Mouse (Mus musculus): Measurements from ENCODE around the gene Scn1a.

Gene Scn1a

GRCm38 (mm10) chr2:66440711-66441110 is at the start of gene Scn1a:
Gene Scn1a (minus strand): TSS chr2:66440840.
- DNase-seq, result no peak

GRCm38 (mm10) chr2:66478395-66478794 is 37.8 kb upstream of the Scn1a start:
- no peak for DNase-seq

- DNase-seq, result no peak
These were observed 32.7 kb upstream of the Scn1a start for GRCm38 (mm10) chr2:66473181-66473822.

GRCm38 (mm10) chr2:66465484-66465883 is 24.8 kb upstream of the Scn1a start:
- no peak for DNase-seq

DNA sequence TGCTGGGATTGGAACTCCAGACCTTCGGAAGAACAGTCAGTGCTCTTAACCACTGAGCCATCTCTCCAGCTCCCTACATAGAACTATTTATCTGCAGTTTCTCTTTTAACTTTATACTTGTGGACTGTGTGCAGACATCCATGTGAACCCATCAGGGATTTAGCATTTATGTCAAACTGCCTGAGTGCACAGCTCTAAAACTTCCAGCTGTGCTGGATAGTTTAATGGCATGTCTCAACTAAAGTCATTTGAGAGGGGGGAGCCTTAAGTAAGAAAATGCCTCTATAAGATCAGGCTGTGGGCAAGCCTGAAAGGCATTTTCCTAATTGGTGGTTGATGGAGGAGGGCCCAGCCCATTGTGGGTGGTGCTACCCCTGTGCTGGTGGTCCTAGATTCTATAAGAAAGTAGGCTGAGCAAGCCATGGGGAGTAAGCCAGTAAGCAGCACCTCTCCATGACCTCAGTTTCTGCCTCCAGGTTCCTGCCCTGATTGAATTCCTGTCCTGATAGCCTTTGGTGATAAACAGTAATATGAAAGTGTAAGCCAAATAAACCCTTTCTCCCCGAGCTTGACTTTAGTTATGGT is 24.3 kb upstream of the Scn1a start:
- DNase-seq, result no peak

- no peak for DNase-seq
These were observed 23.3 kb upstream of the Scn1a start for GRCm38 (mm10) chr2:66463916-66464315.

DNA sequence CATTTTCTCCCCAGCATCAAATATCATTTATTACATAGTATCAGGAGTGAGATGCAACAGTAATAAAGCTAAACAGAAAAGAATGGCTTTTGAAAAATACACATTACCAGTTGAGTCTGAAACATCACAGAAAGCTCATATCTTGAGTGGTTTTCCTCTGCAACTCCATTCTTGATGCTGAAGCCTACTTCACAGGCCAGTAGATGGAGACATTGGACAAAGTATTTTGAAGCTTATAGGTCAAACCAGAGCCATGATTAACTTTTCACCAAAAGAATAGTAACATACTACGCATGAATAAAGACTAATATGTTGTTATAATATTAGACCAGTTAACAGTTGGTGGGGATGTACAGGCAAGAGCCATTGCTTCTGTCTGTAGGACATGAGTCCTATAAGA is 21.8 kb upstream of the Scn1a start:
- no peak for DNase-seq

DNA sequence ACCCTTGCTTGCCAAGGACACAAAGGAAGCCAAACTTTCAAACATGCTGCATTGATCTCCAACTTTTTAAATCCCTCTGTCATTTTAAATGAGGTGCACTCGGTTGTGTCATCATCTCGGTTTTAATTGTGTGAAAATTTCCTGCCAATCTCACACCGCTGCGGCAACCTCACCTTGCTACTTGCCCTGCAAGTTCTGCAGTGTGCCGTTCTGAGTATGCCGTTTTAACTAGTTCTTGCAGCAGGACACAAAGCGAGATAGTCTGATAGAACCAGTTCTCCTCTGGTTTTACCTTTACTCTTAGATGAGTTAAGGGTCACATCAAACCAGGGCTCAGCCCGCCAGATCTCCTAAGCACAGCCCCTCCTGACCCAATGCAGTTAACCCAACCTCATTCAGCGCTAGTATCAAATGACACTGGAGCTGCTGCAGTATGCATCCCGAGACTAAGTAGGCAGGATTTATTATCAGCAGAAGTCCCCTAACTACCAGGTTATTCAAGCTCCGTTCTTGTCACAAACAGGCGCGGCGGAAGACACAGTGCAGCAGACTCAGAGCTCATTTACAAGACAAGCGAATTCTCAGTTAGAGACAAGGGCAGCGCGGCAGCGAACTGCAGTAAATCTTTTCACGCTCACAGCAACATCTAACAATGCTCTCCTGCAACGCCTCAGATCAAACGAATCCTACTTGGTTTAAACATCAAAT is 722 bp downstream of the Scn1a start:
- no peak for DNase-seq

GRCm38 (mm10) chr2:66436286-66436685 is 4.4 kb downstream of the Scn1a start:
- no peak for DNase-seq

DNA sequence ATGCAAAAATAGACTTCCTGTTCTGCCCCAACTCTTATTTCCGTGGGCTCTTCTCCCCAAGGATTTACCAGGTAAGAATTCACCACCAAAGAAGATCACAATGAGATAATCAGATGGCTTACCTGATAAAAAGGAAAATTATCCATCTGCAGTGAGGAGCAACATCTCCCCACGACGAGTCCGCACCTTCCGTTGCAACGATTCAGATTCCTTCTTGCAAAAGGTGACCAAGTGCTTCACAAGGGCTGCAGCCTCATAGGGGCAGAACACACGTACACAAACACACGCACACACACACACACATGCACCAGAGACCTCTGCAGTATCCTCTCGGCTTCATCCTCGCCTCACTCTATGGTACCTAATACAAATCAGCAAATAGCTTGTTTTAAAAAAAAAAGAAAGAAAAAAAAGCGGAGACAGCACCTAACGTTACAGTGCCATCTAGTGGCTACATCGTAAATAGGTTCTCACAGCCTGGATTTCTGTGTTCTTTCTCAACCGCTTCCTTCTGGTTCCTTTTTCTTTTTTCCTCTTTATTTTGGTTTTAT is 30.8 kb downstream of the Scn1a start:
- DNase-seq, result peak in 1 of 2 experiments; percentile 20

GRCm38 (mm10) chr2:66408899-66409739 is 31.5 kb downstream of the Scn1a start:
- no peak for DNase-seq

GRCm38 (mm10) chr2:66408456-66408855 is 32.2 kb downstream of the Scn1a start:
- DNase-seq, result no peak

DNA sequence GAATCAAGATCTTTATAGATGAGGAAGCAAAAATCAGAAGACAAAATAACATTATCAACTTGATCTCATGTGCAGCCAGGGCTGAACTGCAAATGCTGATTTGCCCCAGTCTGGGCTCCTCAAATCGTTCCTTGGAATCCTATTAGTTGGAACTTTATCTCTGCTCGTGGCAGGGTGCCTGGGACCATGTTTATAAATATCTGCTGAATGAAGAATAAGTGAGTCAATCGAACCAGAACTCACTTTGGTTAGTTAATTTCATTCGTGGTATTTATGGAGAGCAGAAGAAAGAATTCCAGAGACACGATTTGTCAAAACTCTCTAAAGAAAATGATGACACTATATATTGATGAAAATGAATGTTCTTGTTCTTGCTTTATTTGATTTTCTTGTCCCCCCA is 48.1 kb downstream of the Scn1a start:
- DNase-seq, result no peak

DNA sequence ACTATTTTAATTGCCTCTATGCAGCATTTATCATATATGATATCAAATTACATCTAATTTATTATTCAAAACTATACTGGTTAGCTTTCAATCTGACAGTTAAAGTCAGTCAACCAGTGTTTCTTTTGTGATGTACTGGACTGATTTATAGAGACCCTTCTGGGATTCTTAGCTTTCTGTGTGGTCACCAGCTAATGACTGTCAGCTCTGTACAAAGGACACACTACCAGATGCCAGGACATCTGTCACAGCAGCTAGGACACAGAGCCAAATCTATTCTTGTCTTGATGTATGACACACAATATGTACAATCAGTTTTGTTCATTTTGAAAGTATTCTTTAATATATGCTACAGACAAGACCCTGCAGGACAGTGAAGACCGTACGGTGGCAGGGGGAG is 72.7 kb downstream of the Scn1a start:
- no peak for DNase-seq

DNA sequence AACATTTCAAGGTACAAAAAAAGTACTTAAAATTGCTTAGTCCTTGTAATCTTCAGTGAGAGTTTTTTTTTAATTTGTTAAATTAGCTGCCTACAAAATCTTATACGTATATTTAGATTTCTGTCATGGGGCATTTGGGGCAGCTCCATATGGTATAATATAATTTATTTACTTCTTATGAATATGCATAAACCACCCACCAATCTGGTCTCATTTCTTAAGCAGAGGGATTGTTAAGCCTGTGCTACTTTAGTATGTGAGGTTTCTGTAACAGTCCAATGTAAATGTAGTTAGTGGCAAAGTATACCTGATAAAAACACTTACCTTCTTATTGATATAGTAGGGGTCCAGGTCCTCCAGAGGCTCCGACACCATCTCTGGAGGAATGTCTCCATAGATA is 90.0 kb downstream of the Scn1a start:
- DNase-seq, result no peak

- no peak for DNase-seq
These were observed 94.0 kb downstream of the Scn1a start for GRCm38 (mm10) chr2:66346622-66347021.

- DNase-seq, result no peak
These were observed 94.5 kb downstream of the Scn1a start for GRCm38 (mm10) chr2:66346181-66346580.

- no peak for DNase-seq
These were observed 103.2 kb downstream of the Scn1a start for GRCm38 (mm10) chr2:66337406-66337805.

GRCm38 (mm10) chr2:66336396-66336795 is 104.2 kb downstream of the Scn1a start:
- DNase-seq, result no peak

DNA sequence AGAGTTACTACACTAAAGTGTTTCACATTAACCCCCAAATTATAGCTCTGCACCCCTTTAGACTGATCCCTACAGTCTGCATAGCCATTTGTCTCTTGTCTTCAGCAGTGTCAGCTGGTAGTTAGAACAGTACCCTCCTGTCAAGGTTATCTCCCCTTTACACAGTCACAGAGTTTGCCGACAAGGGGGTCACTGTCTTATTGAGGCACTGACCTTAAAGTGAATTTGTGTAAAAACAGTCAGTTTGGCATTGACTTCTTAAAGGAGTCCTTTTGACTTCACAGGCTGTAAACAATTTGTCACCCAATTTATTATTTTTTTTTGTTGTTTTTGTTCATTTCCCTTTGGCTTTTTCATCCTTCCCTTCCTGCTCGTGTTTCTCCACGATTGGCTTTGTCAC is 168.1 kb downstream of the Scn1a start:
- DNase-seq, result no peak

DNA sequence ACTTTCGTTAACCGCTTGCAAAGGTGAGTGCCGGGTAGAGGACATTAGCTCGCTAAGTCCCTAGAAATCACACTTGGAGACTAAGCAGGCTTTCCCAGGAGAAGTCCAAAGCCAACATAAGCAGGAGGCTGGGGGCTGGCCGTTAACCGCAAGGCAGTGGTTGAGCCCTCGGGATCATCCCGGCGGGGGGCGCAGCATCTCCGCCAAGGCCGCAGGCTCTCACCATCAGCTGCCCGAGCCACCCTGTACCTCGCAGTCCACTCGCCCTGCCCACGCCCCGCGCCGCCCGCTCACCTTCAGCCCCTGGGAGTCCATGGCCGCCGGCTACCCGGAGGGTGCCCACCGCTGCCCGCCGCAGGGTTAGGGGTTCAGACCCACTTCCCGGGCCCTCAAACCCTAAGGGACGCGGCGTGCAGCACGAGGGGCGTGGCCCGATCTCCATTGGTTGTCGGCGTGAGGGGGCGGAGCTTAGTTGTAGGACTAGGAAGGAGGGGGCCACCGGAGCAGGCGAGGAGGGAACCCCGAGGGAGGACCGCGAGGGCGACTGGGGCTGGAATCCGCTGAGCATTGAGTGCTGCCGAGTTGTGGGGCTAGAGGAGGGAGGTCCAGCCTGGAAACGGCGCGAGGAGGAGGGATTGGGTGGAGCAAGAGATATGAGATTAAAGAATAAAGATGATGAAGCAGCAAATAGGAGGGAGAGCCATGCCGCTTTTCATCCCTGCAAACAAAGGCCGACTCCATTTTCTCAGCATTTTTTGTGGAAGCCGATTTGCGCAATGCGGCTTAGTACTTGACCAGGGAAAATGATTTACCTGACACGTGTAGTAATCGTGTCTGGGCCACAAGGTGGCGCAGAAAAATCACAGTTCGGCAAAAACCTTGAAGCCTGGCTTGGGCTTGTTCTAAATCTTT is 184.2 kb downstream of the Scn1a start, which contains the start of gene Ttc21b:
Gene Ttc21b (minus strand): TSS at position 398 of the 912 bp plus-strand sequence.
- peak; percentile 97 for DNase-seq

DNA sequence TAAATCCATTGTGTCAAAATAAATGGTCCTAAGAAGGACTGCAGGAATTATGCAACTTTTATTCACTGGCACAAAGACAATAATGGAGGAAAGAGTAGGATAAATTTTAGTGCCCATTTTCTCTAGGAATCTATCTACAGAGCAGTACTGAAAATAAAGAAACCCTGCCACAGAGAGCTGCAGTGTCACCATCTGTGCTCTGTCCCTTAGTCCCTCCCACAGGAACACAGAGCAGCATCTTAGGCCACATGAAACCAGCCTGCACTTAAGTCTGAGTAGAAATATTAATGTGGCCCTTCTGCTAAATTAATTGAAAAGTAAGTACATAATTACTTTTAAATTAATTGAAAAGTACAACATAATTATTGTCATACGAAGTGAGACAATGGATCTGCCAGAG is 196.6 kb downstream of the Scn1a start:
- DNase-seq, result no peak
